Mouse (Mus musculus): ENCODE data around the gene Mtm1. TPM values are rescaled to one million over a fixed set of nuclear protein-coding genes. Genes with fewer than 3 reads are reported as not detected.

Mtm1 gene
- total RNA-seq (2021), result 10 to 100 TPM; 12.9 to 13.9 TPM
- long read RNA-seq, experiment 1, transcript Mtm1-203 (15 exons, 3,379 nt), result major isoform, 38 of 48 reads
- long read RNA-seq, experiment 1, partial matches to known transcripts, result 4 of 48 reads
- long read RNA-seq, experiment 1, other reads (novel, unspliced or antisense), result 6 of 48 reads
- long read RNA-seq, experiment 2, transcript Mtm1-203 (15 exons, 3,379 nt), result major isoform, 35 of 44 reads
- long read RNA-seq, experiment 2, partial matches to known transcripts, result 1 of 44 reads
- long read RNA-seq, experiment 2, other reads (novel, unspliced or antisense), result 8 of 44 reads

- Histone ChIP-seq H3K4me3 (no peak within 1 kb of the TSS), H3K27ac (no peak within 1 kb of the TSS)
- no peak for DNase-seq
- intact Hi-C loops (cut with DNase I), result no loop called here
- TF ChIP-seq CTCF (IDR thresholded peaks at IDR 0.05), result no peak
These were observed at the start of gene Mtm1 for GRCm38 (mm10) chrX:71210467-71210866. Mtm1 (plus strand) TSS chrX:71210767.

- no peak overlapping the region for H3K4me3 ChIP-seq
- no peak for TF ChIP-seq CTCF (IDR thresholded peaks at IDR 0.05)
- intact Hi-C loops (cut with DNase I), result no loop called here
- no peak overlapping the region for H3K27ac ChIP-seq
- no peak for DNase-seq
These were observed 29.0 kb upstream of the Mtm1 start for GRCm38 (mm10) chrX:71181526-71181925.

- H3K4me3 ChIP-seq, result no peak overlapping the region
- TF ChIP-seq CTCF (IDR thresholded peaks at IDR 0.05), result no peak
- intact Hi-C loops (cut with DNase I), result no loop called here
- no peak overlapping the region; the same call in 1 of the 2 replicates for H3K27ac ChIP-seq
- peak; percentile 47 for DNase-seq
These were observed 26.9 kb upstream of the Mtm1 start for GRCm38 (mm10) chrX:71183671-71184070.

DNA sequence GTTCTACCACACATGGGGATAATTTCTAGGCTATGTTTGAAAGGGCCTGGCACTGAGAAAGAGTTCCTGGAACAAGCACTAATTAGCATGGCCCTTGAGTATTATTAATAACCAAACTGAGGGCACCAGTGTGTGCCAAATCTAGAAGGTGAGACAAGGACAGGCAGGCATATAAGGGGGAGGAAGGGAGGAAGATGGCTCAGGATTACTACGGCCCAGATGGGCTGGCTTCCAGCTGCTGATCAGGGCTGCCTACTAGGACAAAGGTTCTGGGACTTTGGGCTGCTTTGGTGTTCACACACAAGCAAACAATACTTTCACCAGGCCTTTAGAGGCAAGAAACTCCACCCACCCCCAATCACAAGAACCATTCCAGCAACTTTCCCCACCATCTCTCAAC is 24.2 kb upstream of the Mtm1 start:
- no peak for TF ChIP-seq CTCF (IDR thresholded peaks at IDR 0.05)
- intact Hi-C loops (cut with DNase I), result no loop called here
- peak overlapping the region; percentile 35; the same call in 1 of the 2 replicates for H3K27ac ChIP-seq
- no peak overlapping the region for H3K4me3 ChIP-seq
- DNase-seq, result peak; percentile 34

- intact Hi-C loops (cut with DNase I), result no loop called here
- TF ChIP-seq CTCF (IDR thresholded peaks at IDR 0.05), result no peak
- Histone ChIP-seq H3K27ac (no peak overlapping the region), H3K4me3 (no peak overlapping the region)
- no peak for DNase-seq
These were observed 5.8 kb upstream of the Mtm1 start for GRCm38 (mm10) chrX:71204776-71205175.

- intact Hi-C loops (cut with DNase I), result no loop called here
- no peak for DNase-seq
- TF ChIP-seq CTCF (IDR thresholded peaks at IDR 0.05), result no peak
- Histone ChIP-seq H3K27ac (no peak overlapping the region), H3K4me3 (no peak overlapping the region)
These were observed 4.6 kb upstream of the Mtm1 start for GRCm38 (mm10) chrX:71205821-71206542.

GRCm38 (mm10) chrX:71206595-71206994 is 4.0 kb upstream of the Mtm1 start:
- H3K4me3 ChIP-seq, result no peak overlapping the region
- DNase-seq, result no peak
- intact Hi-C loops (cut with DNase I), result no loop called here
- H3K27ac ChIP-seq, result no peak overlapping the region
- no peak for TF ChIP-seq CTCF (IDR thresholded peaks at IDR 0.05)

DNA sequence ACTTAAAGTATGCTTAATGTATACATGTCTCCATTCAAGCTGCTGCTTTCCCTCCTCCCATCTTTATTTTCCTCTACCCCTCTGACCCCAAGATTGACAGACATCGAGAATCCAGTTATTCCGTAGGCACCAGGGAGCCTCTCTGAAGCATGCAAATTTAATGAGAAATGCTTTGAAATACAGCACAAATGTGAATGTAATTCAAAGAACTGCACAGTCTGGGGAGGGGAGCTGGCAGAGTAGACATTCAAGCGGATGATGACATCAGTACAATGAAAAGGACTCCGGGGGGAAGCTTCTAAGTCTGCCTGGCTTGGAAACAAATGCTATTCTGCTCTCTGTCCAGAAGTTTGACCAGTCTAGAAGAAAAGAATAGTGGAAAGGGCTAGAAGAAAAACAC is 2.3 kb downstream of the Mtm1 start:
- intact Hi-C loops (cut with DNase I), result no loop called here
- H3K4me3 ChIP-seq, result no peak overlapping the region
- no peak overlapping the region for H3K27ac ChIP-seq
- TF ChIP-seq CTCF (IDR thresholded peaks at IDR 0.05), result no peak
- DNase-seq, result no peak

DNA sequence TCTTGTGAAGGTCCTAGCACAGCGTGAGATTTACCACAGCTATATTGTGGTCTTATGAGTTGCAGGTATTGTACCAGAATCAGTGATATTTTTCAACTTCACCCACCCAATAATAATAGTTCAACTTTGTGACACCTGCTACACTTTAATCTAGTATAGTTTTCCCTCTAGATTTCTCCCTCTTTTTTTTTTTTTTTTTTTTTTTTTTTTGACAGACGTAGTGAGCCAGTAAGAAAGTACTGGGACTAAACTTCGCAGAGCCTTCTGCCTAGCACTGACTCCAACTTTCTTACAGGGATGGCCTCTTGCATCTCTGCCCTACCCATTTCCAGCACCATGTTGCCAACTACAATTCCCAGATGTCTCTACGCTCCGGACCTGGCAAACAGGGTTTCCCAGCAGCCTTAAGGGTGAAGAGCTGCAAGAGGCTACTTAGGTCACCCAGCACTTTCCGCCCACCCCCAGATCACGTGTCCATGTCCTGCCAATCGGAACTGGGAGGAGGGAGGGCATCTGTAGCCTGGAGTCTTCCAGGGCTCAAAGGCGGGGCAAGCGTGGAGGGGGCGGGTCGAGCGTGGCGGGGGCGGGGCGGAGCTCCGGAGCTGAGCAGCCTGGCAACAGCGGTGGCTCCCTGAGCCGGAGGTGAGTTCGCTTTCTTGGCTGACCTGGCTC is 4.0 kb downstream of the Mtm1 start:
- peak; percentile 92 for DNase-seq
- TF ChIP-seq CTCF (IDR thresholded peaks at IDR 0.05), result no peak
- peak overlapping the region; percentile 85 for H3K27ac ChIP-seq
- intact Hi-C loops (cut with DNase I), result loop anchor here (5.0 kb wide), 1 partner anchor 162 kb away; the partner anchor contains the start of gene Mamld1
- peak overlapping the region; percentile 82 for H3K4me3 ChIP-seq

GRCm38 (mm10) chrX:71215113-71215708 is 4.6 kb downstream of the Mtm1 start:
- peak overlapping the region; percentile 82 for H3K4me3 ChIP-seq
- H3K27ac ChIP-seq, result peak overlapping the region; percentile 85
- intact Hi-C loops (cut with DNase I), result loop anchor here (5.0 kb wide), 1 partner anchor 163 kb away; the partner anchor contains the start of gene Mamld1
- DNase-seq, result peak; percentile 44
- peak; percentile 18; the same call in 1 of the 2 replicates for TF ChIP-seq CTCF (IDR thresholded peaks at IDR 0.05)

DNA sequence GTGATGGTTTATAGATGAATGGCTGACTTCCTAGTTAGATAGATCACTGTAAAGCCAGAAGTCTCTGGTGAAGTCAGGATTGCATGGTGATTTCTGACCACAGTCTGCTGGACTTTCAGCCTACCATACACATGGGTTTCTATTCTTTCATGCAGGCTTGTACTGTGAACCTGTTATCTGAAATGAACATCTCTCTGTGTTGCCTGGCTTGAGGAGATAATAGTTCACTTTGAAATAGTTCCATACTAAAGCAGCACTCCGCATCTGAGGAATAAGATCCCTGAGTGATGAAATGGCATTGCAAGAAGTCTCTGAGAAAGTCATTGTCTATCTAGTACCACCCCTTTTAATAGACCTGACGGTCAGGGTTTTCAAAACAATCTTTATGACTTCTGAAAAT is 6.3 kb downstream of the Mtm1 start:
- intact Hi-C loops (cut with DNase I), result loop anchor here (5.0 kb wide), 1 partner anchor 165 kb away; the partner anchor contains the start of gene Mamld1
- Histone ChIP-seq H3K4me3 (no peak overlapping the region), H3K27ac (no peak overlapping the region)
- no peak for TF ChIP-seq CTCF (IDR thresholded peaks at IDR 0.05)
- no peak for DNase-seq

- H3K4me3 ChIP-seq, result no peak overlapping the region
- no peak overlapping the region for H3K27ac ChIP-seq
- no peak for DNase-seq
- intact Hi-C loops (cut with DNase I), result loop anchor here (5.0 kb wide), 1 partner anchor 167 kb away; the partner anchor contains the start of gene Mamld1
- TF ChIP-seq CTCF (IDR thresholded peaks at IDR 0.05), result no peak
These were observed 8.3 kb downstream of the Mtm1 start for GRCm38 (mm10) chrX:71218853-71219252.
